Mouse (Mus musculus): Measurements from ENCODE around the gene Cblb. TPM values are rescaled to one million over a fixed set of nuclear protein-coding genes. Genes with fewer than 3 reads are reported as not detected.

Cblb gene
- polyA plus RNA-seq, 1 experiment from 2014 or later: 7.4 TPM

- H3K27me3 ChIP-seq: no peaks in the 10 kb centered on the region
- ATAC-seq (no peak), DNase-seq (ENCODE audit: low read depth, low spot score) (no peak)
- in situ Hi-C loops (cut with MboI; ENCODE audit: low pct_unique_long_range_greater_than_20kb): no loop called here
- POLR2A ChIA-PET: no interaction called here
- no peak for TF ChIP-seq CTCF (IDR thresholded peaks at IDR 0.05)
- CTCF ChIA-PET: interaction anchor here (0.7 to 1.3 kb wide), 3 partner anchors 10 to 11 kb away, joined by 3 to 5 read pairs (median 4); no protein-coding TSS in a partner anchor
Observed at GRCm38 (mm10) chr16:52071290-52071689, 40.3 kb downstream of the Cblb start.

DNA sequence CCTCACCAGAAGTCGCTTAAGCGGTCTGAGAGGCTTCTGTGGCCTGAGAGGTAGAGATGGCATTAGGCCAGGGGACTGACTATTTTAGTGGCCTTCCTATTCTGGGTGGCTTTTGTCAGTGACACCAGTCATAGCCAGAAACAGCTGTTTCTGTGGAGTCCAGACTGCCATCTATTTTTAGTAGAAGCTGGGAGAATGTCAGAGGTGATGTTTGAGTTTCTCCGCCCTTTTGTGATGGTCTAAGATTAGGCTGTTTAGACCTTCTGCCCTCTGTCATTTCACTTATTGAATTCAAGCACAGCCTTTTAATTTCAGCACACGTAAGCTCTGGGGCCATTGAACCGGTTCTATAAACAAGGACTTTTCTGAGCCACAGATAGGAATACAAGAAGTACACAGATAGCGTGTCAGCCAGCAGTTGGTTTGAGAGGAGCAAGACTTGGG is 40.8 kb downstream of the Cblb start:
- DNase-seq (ENCODE audit: low read depth, low spot score): no peak
- in situ Hi-C loops (cut with MboI; ENCODE audit: low pct_unique_long_range_greater_than_20kb): no loop called here

GRCm38 (mm10) chr16:52076652-52077051 is 45.6 kb downstream of the Cblb start:
- POLR2A ChIA-PET: no interaction called here
- CTCF ChIA-PET: no interaction called here
- ATAC-seq (no peak), DNase-seq (ENCODE audit: low read depth, low spot score) (no peak)
- TF ChIP-seq CTCF (IDR thresholded peaks at IDR 0.05): no peak
- in situ Hi-C loops (cut with MboI; ENCODE audit: low pct_unique_long_range_greater_than_20kb): no loop called here
- H3K27me3 ChIP-seq: no peaks in the 10 kb centered on the region

More for the DNA sequence above, 40.8 kb downstream of the Cblb start:
- CTCF ChIA-PET: interaction anchor here (0.7 to 1.3 kb wide), 3 partner anchors 9 to 11 kb away, joined by 3 to 5 read pairs (median 4); no protein-coding TSS in a partner anchor
- POLR2A ChIA-PET: no interaction called here
- ATAC-seq: no peak
- no peak for TF ChIP-seq CTCF (IDR thresholded peaks at IDR 0.05)
- no peaks in the 10 kb centered on the region for H3K27me3 ChIP-seq

DNA sequence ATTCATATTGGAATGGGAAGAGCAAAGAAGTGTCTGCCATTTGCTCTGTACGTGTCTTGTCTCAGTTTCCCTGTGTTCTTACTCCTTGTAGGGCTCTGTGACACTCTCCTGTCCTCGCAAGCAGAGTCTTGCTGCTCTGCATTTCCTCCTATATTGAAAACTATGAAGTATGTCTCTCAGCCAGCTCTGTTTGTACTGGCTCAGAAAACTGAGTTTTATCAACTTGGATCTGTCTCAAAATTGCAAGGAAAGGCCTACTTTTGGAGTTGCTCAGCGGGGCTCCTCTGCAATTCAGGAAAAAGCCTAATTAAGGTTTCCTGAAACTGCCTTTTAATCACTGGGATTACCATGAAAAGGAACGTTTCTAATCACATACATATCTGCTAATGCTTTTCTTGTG is 46.9 kb downstream of the Cblb start:
- ATAC-seq: no peak
- in situ Hi-C loops (cut with MboI; ENCODE audit: low pct_unique_long_range_greater_than_20kb): no loop called here
- TF ChIP-seq CTCF (IDR thresholded peaks at IDR 0.05): no peak
- ChIA-PET POLR2A (no interaction called here), CTCF (interaction anchor here (1.0 kb wide), 1 partner anchor 9 kb away, joined by 5 read pairs; no protein-coding TSS in a partner anchor)
- no peaks in the 10 kb centered on the region for H3K27me3 ChIP-seq
- DNase-seq (ENCODE audit: low read depth, low spot score): no peak

- H3K27me3 ChIP-seq: no peaks in the 10 kb centered on the region
- no peak for ATAC-seq
- DNase-seq (ENCODE audit: low read depth, low spot score): no peak
- no peak for TF ChIP-seq CTCF (IDR thresholded peaks at IDR 0.05)
- CTCF ChIA-PET: interaction anchor here (1.0 kb wide), 1 partner anchor 10 kb away, joined by 5 read pairs; no protein-coding TSS in a partner anchor
- POLR2A ChIA-PET: no interaction called here
- in situ Hi-C loops (cut with MboI; ENCODE audit: low pct_unique_long_range_greater_than_20kb): no loop called here
Observed at GRCm38 (mm10) chr16:52078758-52079474, 47.9 kb downstream of the Cblb start.

- TF ChIP-seq CTCF (IDR thresholded peaks at IDR 0.05): no peak
- no peak for DNase-seq (ENCODE audit: low read depth, low spot score)
- POLR2A ChIA-PET: no interaction called here
- CTCF ChIA-PET: no interaction called here
- ATAC-seq: no peak
- in situ Hi-C loops (cut with MboI; ENCODE audit: low pct_unique_long_range_greater_than_20kb): no loop called here
- H3K27me3 ChIP-seq: no peaks in the 10 kb centered on the region
Observed at GRCm38 (mm10) chr16:52079475-52079823, 48.4 kb downstream of the Cblb start.

- TF ChIP-seq CTCF (IDR thresholded peaks at IDR 0.05): no peak
- in situ Hi-C loops (cut with MboI; ENCODE audit: low pct_unique_long_range_greater_than_20kb): no loop called here
- H3K27me3 ChIP-seq: no peaks in the 10 kb centered on the region
- DNase-seq (ENCODE audit: low read depth, low spot score) (no peak), ATAC-seq (no peak)
- ChIA-PET POLR2A (no interaction called here), CTCF (interaction anchor here (1.4 to 2.0 kb wide), 3 partner anchors 9 to 14 kb away, joined by 5 to 6 read pairs (median 5); no protein-coding TSS in a partner anchor)
Observed at GRCm38 (mm10) chr16:52080619-52081395, 49.8 kb downstream of the Cblb start.

DNA sequence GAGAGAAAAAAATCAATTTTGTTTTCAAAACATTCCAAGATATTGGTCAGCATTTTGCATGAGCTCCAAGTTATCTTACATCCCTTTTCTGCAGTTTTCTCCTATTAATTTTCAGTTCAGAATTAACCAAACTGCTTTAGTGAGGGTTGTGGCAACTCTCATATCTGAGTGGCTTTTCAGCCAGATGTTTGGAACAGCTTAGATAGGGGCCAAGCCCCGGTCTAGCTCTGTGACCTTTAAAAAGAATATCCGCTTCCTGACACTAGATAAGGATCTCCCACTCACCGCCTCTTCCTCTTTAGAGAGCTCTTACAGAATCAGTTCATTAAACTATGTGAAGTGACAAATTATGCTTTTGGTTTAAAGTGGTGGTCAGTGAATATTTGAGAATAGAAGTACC is 50.7 kb downstream of the Cblb start:
- no peak for TF ChIP-seq CTCF (IDR thresholded peaks at IDR 0.05)
- in situ Hi-C loops (cut with MboI; ENCODE audit: low pct_unique_long_range_greater_than_20kb): no loop called here
- DNase-seq (ENCODE audit: low read depth, low spot score): no peak
- no peaks in the 10 kb centered on the region for H3K27me3 ChIP-seq
- no peak for ATAC-seq
- POLR2A ChIA-PET: no interaction called here
- CTCF ChIA-PET: interaction anchor here (1.4 to 2.0 kb wide), 2 partner anchors 10 to 13 kb away, joined by 5 read pairs; no protein-coding TSS in a partner anchor

DNA sequence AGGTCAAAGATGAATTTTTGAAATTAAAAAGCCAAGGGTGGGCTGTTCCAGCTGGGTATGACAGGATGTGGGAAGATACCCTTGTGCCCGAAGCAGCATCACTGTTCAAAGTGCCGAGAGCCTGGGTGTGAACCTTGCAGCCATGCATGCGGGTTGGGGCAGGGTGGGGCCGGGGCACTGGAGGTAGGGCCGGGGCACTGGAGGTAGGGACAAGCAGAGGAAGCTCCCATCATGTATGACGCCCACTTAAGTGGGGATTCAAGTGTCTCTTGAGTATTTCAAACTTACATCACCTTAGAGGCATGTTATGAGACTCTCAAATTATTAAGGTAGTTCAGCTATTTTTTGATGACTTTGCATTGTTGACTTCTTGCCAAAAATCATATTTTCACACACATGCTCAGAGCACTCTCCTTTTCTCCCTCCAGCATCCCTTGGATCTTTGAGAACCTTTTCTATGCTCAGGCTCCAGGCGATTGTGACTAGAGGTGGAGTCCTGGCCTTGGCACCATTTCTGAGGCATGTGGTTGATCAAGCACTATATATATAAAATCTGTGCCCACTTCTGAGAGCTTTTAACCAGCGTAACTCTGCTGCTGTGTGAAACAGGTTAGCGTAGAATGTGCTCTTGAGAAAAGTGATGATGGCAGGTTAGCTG is 55.9 kb downstream of the Cblb start:
- no peaks in the 10 kb centered on the region for H3K27me3 ChIP-seq
- DNase-seq (ENCODE audit: low read depth, low spot score) (no peak), ATAC-seq (no peak)
- CTCF ChIA-PET: no interaction called here
- POLR2A ChIA-PET: no interaction called here
- TF ChIP-seq CTCF (IDR thresholded peaks at IDR 0.05): no peak
- in situ Hi-C loops (cut with MboI; ENCODE audit: low pct_unique_long_range_greater_than_20kb): no loop called here

- H3K27me3 ChIP-seq: no peaks in the 10 kb centered on the region
- no peak for DNase-seq (ENCODE audit: low read depth, low spot score)
- CTCF ChIA-PET: no interaction called here
- no peak for ATAC-seq
- in situ Hi-C loops (cut with MboI; ENCODE audit: low pct_unique_long_range_greater_than_20kb): no loop called here
- POLR2A ChIA-PET: no interaction called here
- no peak for TF ChIP-seq CTCF (IDR thresholded peaks at IDR 0.05)
Observed at GRCm38 (mm10) chr16:52089354-52089753, 58.3 kb downstream of the Cblb start.

DNA sequence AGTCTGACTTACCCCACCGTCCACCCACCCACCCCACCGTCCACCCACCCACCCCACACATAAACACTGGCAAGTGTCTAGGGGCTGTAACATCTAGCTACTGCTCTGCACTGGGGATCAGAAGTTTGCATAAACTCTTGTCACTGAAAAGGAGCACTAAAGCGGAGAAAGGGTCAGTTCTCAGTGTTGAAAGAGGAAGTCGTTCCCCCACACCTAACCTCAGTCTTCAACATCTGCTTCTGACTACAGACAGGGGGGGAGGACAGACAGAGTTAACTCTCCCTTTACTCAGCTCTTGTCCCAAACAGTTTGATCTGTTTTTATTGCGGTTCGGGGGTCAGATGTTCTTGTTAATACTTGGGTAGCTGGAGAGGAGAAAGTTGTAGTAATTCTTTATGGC is 59.9 kb downstream of the Cblb start:
- TF ChIP-seq CTCF (IDR thresholded peaks at IDR 0.05): no peak
- no peak for ATAC-seq

More for the DNA sequence above, 59.9 kb downstream of the Cblb start:
- no peaks in the 10 kb centered on the region for H3K27me3 ChIP-seq
- ChIA-PET CTCF (no interaction called here), POLR2A (no interaction called here)
- DNase-seq (ENCODE audit: low read depth, low spot score): no peak
- in situ Hi-C loops (cut with MboI; ENCODE audit: low pct_unique_long_range_greater_than_20kb): no loop called here
